Mouse (Mus musculus) C2C12 (cell line): ENCODE data around the gene Osbpl8. TPM values are rescaled to one million over a fixed set of nuclear protein-coding genes. Genes with fewer than 3 reads are reported as not detected.

ENCODE experiments used
- H3K27me3 ChIP-seq: one replicate; pipeline ENCODE4 v1.6.1; 2011; ENCODE audit not compliant: control insufficient read depth, insufficient read depth, insufficient read length
- H3K36me3 ChIP-seq: one replicate; pipeline ENCODE4 v1.6.1; 2011; ENCODE audit not compliant: control insufficient read depth, insufficient read depth
- H3K4me3 ChIP-seq: one replicate; pipeline ENCODE4 v1.5.1; 2011; ENCODE audit warnings: mild to moderate bottlenecking, control low read depth; ENCODE audit not compliant: poor library complexity, insufficient read depth, severe bottlenecking
- H3K79me2 ChIP-seq: one replicate; pipeline ENCODE4 v1.6.1; 2011; ENCODE audit not compliant: control insufficient read depth, insufficient read depth
- H3K79me3 ChIP-seq: one replicate; pipeline ENCODE4 v1.6.1; 2011; ENCODE audit warnings: low read depth, control low read depth
- H3ac ChIP-seq: one replicate; pipeline ENCODE3; 2011; ENCODE audit warnings: low read depth; ENCODE audit not compliant: control insufficient read depth, insufficient read length
- CEBPB ChIP-seq: IDR thresholded peaks from one replicate; pipeline ENCODE4 v1.6.1; 2011; ENCODE audit warnings: low read depth, mild to moderate bottlenecking, control low read depth, moderate library complexity
- CTCF ChIP-seq: IDR thresholded peaks from one replicate; pipeline ENCODE4 v1.5.1; 2011; ENCODE audit not compliant: control insufficient read depth, insufficient read depth, insufficient read length
- FOSL1 ChIP-seq: IDR thresholded peaks from one replicate; pipeline ENCODE4 v1.8.0; 2011; ENCODE audit warnings: mild to moderate bottlenecking, low read length; ENCODE audit not compliant: poor library complexity, insufficient read depth, severe bottlenecking
- MAX ChIP-seq: IDR thresholded peaks from one replicate; pipeline ENCODE4 v1.6.1; 2011; ENCODE audit warnings: mild to moderate bottlenecking, control low read depth
- MYOD1 ChIP-seq: IDR thresholded peaks from one replicate; pipeline ENCODE4 v1.6.1; 2011; ENCODE audit warnings: low read depth; ENCODE audit not compliant: control insufficient read depth, insufficient read length
- MYOG ChIP-seq: IDR thresholded peaks from one replicate; pipeline ENCODE4 v1.6.1; 2011; ENCODE audit not compliant: control insufficient read depth, insufficient read length; ENCODE audit errors: extremely low read depth
- USF1 ChIP-seq: IDR thresholded peaks from one replicate; pipeline ENCODE4 v1.6.1; 2011; ENCODE audit warnings: low read depth, mild to moderate bottlenecking, control low read depth, moderate library complexity
- polyA plus RNA-seq: library from polyadenylated mRNA; unstranded; fragments of >200 nt; fragmentation: generic; extraction: Trizol; gene quantifications from one replicate; pipeline ENCODE4 v1.2.1, GENCODE M21; 2012; ENCODE audit warnings: missing spikeins

The Osbpl8 gene
- polyA plus RNA-seq, 1 experiment = 2.8 TPM

DNA sequence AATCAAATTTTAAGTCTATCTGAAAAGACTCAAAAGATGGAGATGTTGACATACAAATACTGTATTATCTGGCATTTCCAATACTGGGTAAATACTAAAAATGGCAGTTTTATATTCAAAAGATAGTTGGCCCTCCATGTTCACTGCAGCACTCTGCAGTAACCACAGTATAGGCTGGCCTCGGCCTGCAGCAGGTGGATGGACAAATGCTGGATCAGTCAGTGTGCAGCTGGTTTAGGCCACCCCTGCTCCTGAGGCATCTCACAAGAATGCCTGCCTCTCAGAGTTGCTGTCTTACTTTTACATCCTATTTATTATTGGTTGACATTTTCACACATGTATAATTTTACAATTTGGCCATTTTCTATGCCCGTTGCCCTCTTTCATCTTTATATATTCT is 111.3 kb downstream of the Osbpl8 start:
- Histone ChIP-seq H3K4me3 (no peak overlapping the region), H3ac (no peak overlapping the region), H3K79me3 (no peaks in the 10 kb centered on the region), H3K36me3 (peaks cover 33% of the 10 kb centered on the region), H3K27me3 (no peaks in the 10 kb centered on the region), H3K79me2 (no peaks in the 10 kb centered on the region)
- no peak for TF ChIP-seq MYOG
- no peak for TF ChIP-seq MYOD1
- no peak for TF ChIP-seq FOSL1
- TF ChIP-seq USF1 = no peak
- no peak for TF ChIP-seq CTCF

DNA sequence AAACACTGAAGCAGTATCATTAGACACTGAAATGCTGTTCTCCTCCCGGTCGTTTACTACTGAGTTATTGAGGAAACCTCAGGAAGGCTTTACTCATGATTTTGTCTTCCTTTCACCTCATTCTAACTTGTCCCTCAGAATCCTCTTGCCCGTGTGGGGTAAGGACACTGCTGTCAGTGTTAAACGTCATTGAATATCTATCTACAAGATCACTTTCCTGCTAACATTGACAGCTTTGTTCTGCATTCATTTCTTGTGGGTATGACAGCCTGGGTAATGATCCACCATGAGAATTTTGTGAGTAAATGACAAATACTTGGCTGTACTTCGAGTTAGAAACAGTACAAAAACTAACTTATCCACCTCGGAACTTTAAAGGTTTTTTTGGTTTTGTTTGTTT is 133.1 kb downstream of the Osbpl8 start:
- H3K79me2 ChIP-seq = peaks cover 6% of the 10 kb centered on the region
- peaks cover 5% of the 10 kb centered on the region for H3K36me3 ChIP-seq
- no peak overlapping the region for H3ac ChIP-seq
- H3K79me3 ChIP-seq = no peaks in the 10 kb centered on the region
- H3K27me3 ChIP-seq = no peaks in the 10 kb centered on the region
- H3K4me3 ChIP-seq = no peak overlapping the region
- TF ChIP-seq CEBPB (no peak), FOSL1 (no peak), MYOD1 (no peak), CTCF (no peak), USF1 (no peak), MAX (no peak)

DNA sequence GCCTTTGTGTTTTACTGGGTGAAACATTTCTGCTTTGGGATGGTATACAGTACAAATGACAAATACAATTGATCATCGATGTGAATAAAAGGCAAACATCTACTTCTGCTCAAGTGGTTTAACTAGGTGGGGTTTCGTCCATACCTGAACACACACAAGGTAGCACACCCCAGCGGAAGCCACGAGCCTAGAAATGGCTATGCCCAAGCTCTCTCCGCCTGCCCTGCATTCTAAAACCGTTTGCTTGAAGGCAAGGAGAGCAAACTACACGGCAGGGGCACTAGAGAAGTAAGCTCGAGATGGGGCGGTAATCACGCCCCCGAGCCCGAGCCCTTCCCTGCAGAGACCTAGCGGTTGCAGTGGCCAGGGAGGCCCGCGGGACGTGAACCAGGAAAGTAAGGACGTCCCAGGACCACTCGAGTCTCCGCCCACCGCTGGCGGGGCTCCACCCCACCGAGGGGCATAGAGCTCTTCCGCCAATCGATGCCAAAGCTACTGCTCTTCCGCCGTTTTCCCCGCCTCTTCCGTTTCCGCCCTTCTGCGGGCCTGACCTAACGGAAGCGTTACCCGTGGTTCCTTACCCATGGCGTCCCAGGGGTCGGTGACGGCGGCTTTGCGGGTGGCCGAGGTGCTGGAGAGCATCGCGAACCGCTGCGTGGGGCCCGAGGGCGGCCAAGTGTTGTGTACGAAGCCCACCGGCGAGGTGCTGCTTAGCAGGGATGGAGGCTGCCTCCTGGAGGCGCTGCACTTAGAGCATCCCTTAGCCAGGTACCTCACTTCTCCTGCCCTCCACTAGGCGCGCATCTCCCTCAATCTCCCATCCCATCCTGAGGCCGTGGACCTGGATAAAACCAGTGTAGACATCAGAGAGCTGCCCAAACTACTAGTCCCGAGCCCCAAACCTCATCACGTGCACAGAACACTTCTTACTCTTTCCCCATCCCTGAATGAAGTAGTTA is 133.9 kb downstream of the Osbpl8 start, which contains the start of gene Bbs10:
TSS of gene Bbs10 (plus strand) at position 540 of the 959 bp plus-strand sequence.
- Histone ChIP-seq H3K27me3 (no peaks in the 10 kb centered on the region), H3K79me3 (no peaks in the 10 kb centered on the region), H3K4me3 (peak within 1 kb of the TSS; percentile 53), H3K36me3 (peaks cover under 1% of the 10 kb centered on the region), H3ac (peak within 1 kb of the TSS; percentile 97), H3K79me2 (peaks cover 6% of the 10 kb centered on the region)
- TF ChIP-seq USF1 = peak; percentile 27
- TF ChIP-seq FOSL1 = no peak
- no peak for TF ChIP-seq CEBPB
- no peak for TF ChIP-seq MYOG
- TF ChIP-seq CTCF = peak; percentile 70
- no peak for TF ChIP-seq MYOD1
- TF ChIP-seq MAX = peak; percentile 40

DNA sequence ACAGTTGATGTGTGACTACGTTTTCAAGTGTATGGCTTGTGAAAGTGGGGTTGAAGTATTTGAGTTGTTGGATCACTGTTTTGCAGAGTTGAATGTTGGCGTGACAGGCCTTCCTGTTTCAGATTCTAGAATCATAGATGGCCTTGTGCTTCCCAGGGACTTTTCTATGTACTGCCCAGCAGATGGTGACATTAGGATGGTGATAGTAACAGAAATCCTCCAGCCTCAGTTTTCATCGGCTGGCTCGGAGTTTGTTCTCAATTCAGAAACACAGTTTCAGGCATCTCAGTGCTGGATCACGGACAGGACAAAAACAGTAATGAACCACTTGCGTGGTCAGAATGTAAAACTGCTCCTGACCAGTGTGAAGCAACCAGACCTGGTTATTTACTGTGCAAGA is 135.0 kb downstream of the Osbpl8 start:
- Histone ChIP-seq H3K4me3 (no peak overlapping the region), H3K79me2 (peaks cover 6% of the 10 kb centered on the region), H3ac (no peak overlapping the region), H3K27me3 (no peaks in the 10 kb centered on the region), H3K36me3 (no peaks in the 10 kb centered on the region), H3K79me3 (no peaks in the 10 kb centered on the region)
- TF ChIP-seq MAX = no peak
- no peak for TF ChIP-seq MYOD1
- no peak for TF ChIP-seq CTCF
- no peak for TF ChIP-seq MYOG
- TF ChIP-seq USF1 = no peak
- no peak for TF ChIP-seq CEBPB
- TF ChIP-seq FOSL1 = no peak

DNA sequence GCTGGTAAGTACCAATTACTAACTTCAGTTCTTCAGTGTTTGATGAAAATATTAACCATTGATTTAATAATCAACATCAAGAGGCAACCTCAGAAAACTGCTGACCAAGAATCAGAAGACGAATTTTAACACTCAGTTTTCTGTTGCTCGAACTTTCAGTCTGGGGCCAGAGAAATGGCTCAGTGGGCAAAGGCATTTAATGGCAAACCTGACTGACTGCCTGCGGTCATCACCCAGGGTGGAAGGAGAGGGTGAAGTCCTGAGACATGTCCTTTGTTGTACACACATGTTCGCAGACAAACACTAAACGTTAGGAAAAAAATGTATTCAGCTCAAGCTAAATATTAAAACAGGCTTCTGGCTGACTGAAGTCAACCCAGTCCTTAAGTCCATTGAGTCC is 136.5 kb downstream of the Osbpl8 start:
- Histone ChIP-seq H3K36me3 (no peaks in the 10 kb centered on the region), H3ac (no peak overlapping the region), H3K4me3 (no peak overlapping the region), H3K79me3 (no peaks in the 10 kb centered on the region), H3K79me2 (peaks cover 6% of the 10 kb centered on the region), H3K27me3 (no peaks in the 10 kb centered on the region)
- TF ChIP-seq MAX = no peak
- TF ChIP-seq FOSL1 = no peak
- TF ChIP-seq MYOD1 = no peak
- no peak for TF ChIP-seq MYOG
- TF ChIP-seq CEBPB = no peak
- TF ChIP-seq USF1 = no peak
- no peak for TF ChIP-seq CTCF

DNA sequence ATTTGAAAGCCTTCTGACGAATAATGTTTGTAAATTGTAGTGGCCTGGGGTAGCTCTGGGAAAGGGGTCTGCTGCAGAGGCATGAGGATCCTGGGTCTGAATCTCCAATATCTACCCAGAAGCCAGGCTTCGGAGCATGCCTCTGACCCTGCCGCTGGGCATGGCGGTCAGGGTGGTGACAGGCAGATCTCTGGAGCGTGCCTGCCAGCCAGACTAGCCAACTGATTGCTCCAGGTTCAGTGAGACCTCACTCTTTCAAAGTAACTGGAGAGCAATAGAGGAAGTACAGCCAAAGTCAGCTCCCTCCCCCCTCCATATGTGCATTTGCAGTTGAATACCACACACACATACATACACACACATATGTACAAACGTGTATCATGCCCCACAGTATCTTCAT is 137.9 kb downstream of the Osbpl8 start:
- Histone ChIP-seq H3K36me3 (no peaks in the 10 kb centered on the region), H3K79me3 (no peaks in the 10 kb centered on the region), H3K4me3 (no peak overlapping the region), H3ac (no peak overlapping the region), H3K27me3 (no peaks in the 10 kb centered on the region), H3K79me2 (peaks cover 6% of the 10 kb centered on the region)
- TF ChIP-seq MAX (no peak), FOSL1 (no peak), USF1 (no peak), MYOD1 (no peak), MYOG (no peak)
